Mouse (Mus musculus) kidney, postnatal 25 days (tissue): Measurements from ENCODE around the gene Iqsec2.

Experiments used
- DNase-seq, 2 experiments: peaks; one replicate each; pipeline ENCODE4 v3.0.0; 2021; ENCODE audit warnings: mixed read lengths in 2 of 2

The Iqsec2 gene

GRCm38 (mm10) chrX:152143941-152144741 lies at the start of gene Iqsec2:
Iqsec2 (plus strand) TSS chrX:152144268.
- peak; percentile 29 to 59 for DNase-seq

- DNase-seq = no peak
Observed at GRCm38 (mm10) chrX:152097572-152097971, 46.5 kb upstream of the Iqsec2 start.

GRCm38 (mm10) chrX:152121687-152122086 lies 22.4 kb upstream of the Iqsec2 start:
- DNase-seq = no peak

GRCm38 (mm10) chrX:152130777-152131176 lies 13.3 kb upstream of the Iqsec2 start:
- no peak for DNase-seq

GRCm38 (mm10) chrX:152132029-152132428 lies 12.0 kb upstream of the Iqsec2 start:
- no peak for DNase-seq

GRCm38 (mm10) chrX:152135195-152135594 lies 8.9 kb upstream of the Iqsec2 start:
- no peak for DNase-seq

GRCm38 (mm10) chrX:152144742-152145214 lies 710 bp downstream of the Iqsec2 start:
- no peak for DNase-seq

GRCm38 (mm10) chrX:152146150-152146549 lies 2.1 kb downstream of the Iqsec2 start:
- no peak for DNase-seq

- no peak for DNase-seq
Observed at GRCm38 (mm10) chrX:152146691-152147090, 2.6 kb downstream of the Iqsec2 start.

- DNase-seq = peak; percentile 69 to 72
Observed at GRCm38 (mm10) chrX:152147451-152148116, 3.5 kb downstream of the Iqsec2 start.

GRCm38 (mm10) chrX:152148706-152149105 lies 4.6 kb downstream of the Iqsec2 start:
- DNase-seq = no peak

- peak; percentile 53 to 75 for DNase-seq
Observed at GRCm38 (mm10) chrX:152151709-152152108, 7.6 kb downstream of the Iqsec2 start.

GRCm38 (mm10) chrX:152158294-152158693 lies 14.2 kb downstream of the Iqsec2 start:
- DNase-seq = no peak

- no peak for DNase-seq
Observed at GRCm38 (mm10) chrX:152161404-152161803, 17.3 kb downstream of the Iqsec2 start.

- DNase-seq = no peak
Observed at GRCm38 (mm10) chrX:152164061-152164460, 20.0 kb downstream of the Iqsec2 start.

- DNase-seq = no peak
Observed at GRCm38 (mm10) chrX:152166161-152166560, 22.1 kb downstream of the Iqsec2 start.

- peak; percentile 61 to 77 for DNase-seq
Observed at GRCm38 (mm10) chrX:152168521-152168920, 24.5 kb downstream of the Iqsec2 start.

GRCm38 (mm10) chrX:152171041-152172026 lies 27.3 kb downstream of the Iqsec2 start:
- peak; percentile 19 to 57 for DNase-seq

- DNase-seq = peak; percentile 53 to 71
Observed at GRCm38 (mm10) chrX:152172487-152172935, 28.4 kb downstream of the Iqsec2 start.

GRCm38 (mm10) chrX:152175284-152175683 lies 31.2 kb downstream of the Iqsec2 start:
- peak; percentile 51 to 67 for DNase-seq

- DNase-seq = no peak
Observed at GRCm38 (mm10) chrX:152177897-152178296, 33.8 kb downstream of the Iqsec2 start.

- DNase-seq = peak; percentile 80 to 85
Observed at GRCm38 (mm10) chrX:152178843-152179545, 34.9 kb downstream of the Iqsec2 start.
